Mouse (Mus musculus) heart, postnatal 10 days (tissue): ENCODE results near the gene Lyve1. TPM values are rescaled to one million over a fixed set of nuclear protein-coding genes. Genes with fewer than 3 reads are reported as not detected.
"Not testable (repeated sequence)": the region's sequence is repeated elsewhere in the genome, so short reads cannot be mapped to it uniquely, and the experiment has no call there.

Source experiments
- DNase-seq, 2 experiments: peaks; one replicate each; pipeline ENCODE4 v3.0.0; 2021
- intact Hi-C: fragments of 180-260 bp; cut with DNase I; formaldehyde crosslinking; loops from one replicate; pipeline ENCODE4 v1.15.1; 2025
- total RNA-seq, 2 experiments: library from RNA; stranded (reverse); gene quantifications; 2 replicates each; pipeline ENCODE4 v1.2.3; 2021

Gene Lyve1
- total RNA-seq = 10 to 100 TPM in 1 of 2 experiments, 1 to 10 TPM in 1; 9.6 to 18.9 TPM

GRCm38 (mm10) chr7:110862751-110863289, at the start of gene Lyve1:
Gene Lyve1 (minus strand): TSS chr7:110863239.
- intact Hi-C loops = no loop called here
- DNase-seq = peak in 1 of 2 experiments; percentile 16

- intact Hi-C loops = no loop called here
- no peak for DNase-seq
These were observed 45.4 kb upstream of the Lyve1 start for GRCm38 (mm10) chr7:110908209-110909144.

- DNase-seq = no peak
- intact Hi-C loops = no loop called here
These were observed 43.5 kb upstream of the Lyve1 start for GRCm38 (mm10) chr7:110906566-110906965.

GRCm38 (mm10) chr7:110903226-110903625, 40.2 kb upstream of the Lyve1 start:
- intact Hi-C loops = no loop called here
- DNase-seq = peak; percentile 52 to 62

- intact Hi-C loops = no loop called here
- no peak for DNase-seq
These were observed 34.2 kb upstream of the Lyve1 start for GRCm38 (mm10) chr7:110897202-110897601.

GRCm38 (mm10) chr7:110896453-110896852, 33.4 kb upstream of the Lyve1 start:
- no peak for DNase-seq
- intact Hi-C loops = no loop called here

GRCm38 (mm10) chr7:110895772-110896171, 32.7 kb upstream of the Lyve1 start:
- DNase-seq, intact Hi-C loops: not testable (repeated sequence)

- intact Hi-C loops = no loop called here
- DNase-seq = no peak
These were observed 31.6 kb upstream of the Lyve1 start for GRCm38 (mm10) chr7:110894673-110895072.

GRCm38 (mm10) chr7:110893943-110894610, 31.0 kb upstream of the Lyve1 start:
- intact Hi-C loops = no loop called here

GRCm38 (mm10) chr7:110891501-110891986, 28.5 kb upstream of the Lyve1 start:
- intact Hi-C loops = no loop called here
- peak; percentile 66 to 72 for DNase-seq

More at GRCm38 (mm10) chr7:110893943-110894610, 31.0 kb upstream of the Lyve1 start:
- no peak for DNase-seq

GRCm38 (mm10) chr7:110881746-110882333, 18.8 kb upstream of the Lyve1 start:
- DNase-seq = no peak

GRCm38 (mm10) chr7:110878028-110878427, 15.0 kb upstream of the Lyve1 start:
- intact Hi-C loops = no loop called here
- no peak for DNase-seq

More at GRCm38 (mm10) chr7:110881746-110882333, 18.8 kb upstream of the Lyve1 start:
- intact Hi-C loops = no loop called here

GRCm38 (mm10) chr7:110876965-110877364, 13.9 kb upstream of the Lyve1 start:
- DNase-seq = no peak
- intact Hi-C loops = no loop called here

GRCm38 (mm10) chr7:110868807-110869206, 5.8 kb upstream of the Lyve1 start:
- intact Hi-C loops = no loop called here
- no peak for DNase-seq

GRCm38 (mm10) chr7:110867116-110867515, 4.1 kb upstream of the Lyve1 start:
- no peak for DNase-seq
- intact Hi-C loops = no loop called here

GRCm38 (mm10) chr7:110866021-110866420, 3.0 kb upstream of the Lyve1 start:
- no peak for DNase-seq
- intact Hi-C loops = no loop called here

GRCm38 (mm10) chr7:110865570-110865969, 2.5 kb upstream of the Lyve1 start:
- intact Hi-C loops = no loop called here
- DNase-seq = no peak

GRCm38 (mm10) chr7:110865038-110865437, 2.0 kb upstream of the Lyve1 start:
- intact Hi-C loops = no loop called here
- peak in 1 of 2 experiments; percentile 28 for DNase-seq

GRCm38 (mm10) chr7:110860129-110860528, 2.9 kb downstream of the Lyve1 start:
- intact Hi-C loops = no loop called here
- peak in 1 of 2 experiments; percentile 22 for DNase-seq

GRCm38 (mm10) chr7:110855604-110856003, 7.4 kb downstream of the Lyve1 start:
- no peak for DNase-seq
- intact Hi-C loops = no loop called here
